Mouse (Mus musculus) A20 (cell line): Measurements from ENCODE around the gene Mymx.
A peak's percentile ranks its signal among the peaks of the same experiment; 100 is the strongest.
"Not testable (repeated sequence)": the region's sequence is repeated elsewhere in the genome, so short reads cannot be mapped to it uniquely, and the experiment has no call there.

Experiments
- DNase-seq: peaks from one replicate; pipeline ENCODE4 v3.0.0-alpha.2; 2011; ENCODE audit warnings: low read depth, low spot score

Mymx gene

GRCm38 (mm10) chr17:45601877-45602304 is at the start of gene Mymx:
Gene Mymx (minus strand): TSS chr17:45602102.
- DNase-seq: no peak

- DNase-seq: no peak
Measured at GRCm38 (mm10) chr17:45644185-45644584, 42.3 kb upstream of the Mymx start.

GRCm38 (mm10) chr17:45642701-45643100 is 40.8 kb upstream of the Mymx start:
- peak; percentile 57 for DNase-seq

GRCm38 (mm10) chr17:45641981-45642380 is 40.1 kb upstream of the Mymx start:
- no peak for DNase-seq

- no peak for DNase-seq
Measured at GRCm38 (mm10) chr17:45638596-45639295, 36.8 kb upstream of the Mymx start.

GRCm38 (mm10) chr17:45634033-45634432 is 32.1 kb upstream of the Mymx start:
- no peak for DNase-seq

- peak; percentile 49 for DNase-seq
Measured at GRCm38 (mm10) chr17:45631940-45632339, 30.0 kb upstream of the Mymx start.

- no peak for DNase-seq
Measured at GRCm38 (mm10) chr17:45630992-45631391, 29.1 kb upstream of the Mymx start.

GRCm38 (mm10) chr17:45629861-45630694 is 28.2 kb upstream of the Mymx start:
- DNase-seq: peak; percentile 59

- no peak for DNase-seq
Measured at GRCm38 (mm10) chr17:45628885-45629855, 27.3 kb upstream of the Mymx start.

GRCm38 (mm10) chr17:45628160-45628559 is 26.3 kb upstream of the Mymx start:
- no peak for DNase-seq

GRCm38 (mm10) chr17:45626577-45627134 is 24.8 kb upstream of the Mymx start:
- peak; percentile 90 for DNase-seq

- DNase-seq: not testable (repeated sequence)
Measured at GRCm38 (mm10) chr17:45623425-45623824, 21.5 kb upstream of the Mymx start.

- no peak for DNase-seq
Measured at GRCm38 (mm10) chr17:45619386-45620256, 17.7 kb upstream of the Mymx start.

GRCm38 (mm10) chr17:45618941-45619385 is 17.1 kb upstream of the Mymx start:
- no peak for DNase-seq

GRCm38 (mm10) chr17:45617655-45618054 is 15.8 kb upstream of the Mymx start:
- DNase-seq: no peak

GRCm38 (mm10) chr17:45616679-45617078 is 14.8 kb upstream of the Mymx start:
- DNase-seq: no peak

- no peak for DNase-seq
Measured at GRCm38 (mm10) chr17:45616046-45616650, 14.2 kb upstream of the Mymx start.

- DNase-seq: no peak
Measured at GRCm38 (mm10) chr17:45612921-45613320, 11.0 kb upstream of the Mymx start.

- no peak for DNase-seq
Measured at GRCm38 (mm10) chr17:45612008-45612407, 10.1 kb upstream of the Mymx start.
